Mouse (Mus musculus) ES-Bruce4 (cell line): ENCODE measurements around the gene Nek8.

Experiments
- CTCF ChIP-seq: IDR thresholded peaks from one replicate; pipeline ENCODE4 v1.8.1; 2011; ENCODE audit warnings: low read depth, low read length
- POLR2A ChIP-seq: IDR thresholded peaks from one replicate; pipeline ENCODE4 v1.8.1; 2011; ENCODE audit warnings: low read length; ENCODE audit not compliant: insufficient read depth

- TF ChIP-seq CTCF (no peak), POLR2A (no peak)
Observed at GRCm38 (mm10) chr11:78175771-78176401, 589 bp downstream of the Nek8 start.
